Mouse (Mus musculus) forebrain, embryonic 11.5 days (tissue): ENCODE data around the gene Zbtb42. TPM values are rescaled to one million over a fixed set of nuclear protein-coding genes. Genes with fewer than 3 reads are reported as not detected.

ENCODE experiments used
- ATAC-seq: fragments of 200-750 bp; cut with Nextera tagmentation; replicated peaks from 2 replicates; pipeline ENCODE4 v1.8.0; 2017; ENCODE audit warnings: moderate TSS enrichment; ENCODE audit not compliant: low FRiP score
- DNase-seq: peaks from one replicate; pipeline ENCODE4 v3.0.0-alpha.2; 2017; ENCODE audit warnings: low spot score
- H3K27ac ChIP-seq: fragments of 300-500 bp; sonication (generic); 2 replicates; pipeline ENCODE4 v1.5.1; 2014; ENCODE audit warnings: low read depth, low read length
- H3K27me3 ChIP-seq: fragments of 300-500 bp; sonication (generic); 2 replicates; pipeline ENCODE4 v1.6.1; 2014; ENCODE audit warnings: mild to moderate bottlenecking, low read length, mixed read lengths; ENCODE audit not compliant: control insufficient read depth, insufficient read depth
- H3K36me3 ChIP-seq: fragments of 300-500 bp; sonication (generic); 2 replicates; pipeline ENCODE4 v1.6.1; 2014; ENCODE audit warnings: mild to moderate bottlenecking, low read length, moderate library complexity, mixed read lengths; ENCODE audit not compliant: control insufficient read depth, insufficient read depth
- H3K4me1 ChIP-seq: fragments of 300-500 bp; sonication (generic); replicated peaks from 2 replicates; pipeline ENCODE4 v1.6.1; 2014; ENCODE audit warnings: low read length, mixed read lengths; ENCODE audit not compliant: control insufficient read depth, insufficient read depth
- H3K4me2 ChIP-seq: fragments of 300-500 bp; sonication (generic); 2 replicates; pipeline ENCODE4 v1.6.1; 2014; ENCODE audit warnings: low read depth, mild to moderate bottlenecking, low read length, moderate library complexity, mixed read lengths; ENCODE audit not compliant: severe bottlenecking
- H3K4me3 ChIP-seq: fragments of 300-500 bp; sonication (generic); 2 replicates; pipeline ENCODE4 v1.5.1; 2014; ENCODE audit warnings: low read depth, low read length
- H3K9ac ChIP-seq: fragments of 300-500 bp; sonication (generic); 2 replicates; pipeline ENCODE4 v1.6.1; 2014; ENCODE audit warnings: low read length
- H3K9me3 ChIP-seq: fragments of 300-500 bp; sonication (generic); 2 replicates; pipeline ENCODE4 v1.6.1; 2016; ENCODE audit warnings: low read length, mixed read lengths; ENCODE audit not compliant: control insufficient read depth
- WGBS: fragments of 180-500 bp; shearing (Covaris S2); extraction: QIAGEN DNeasy Blood & Tissue Kit; methylation state at CpG from one replicate; pipeline ENCODE4 v1.1.7; 2014; 5-methylcytosine and 5-hydroxymethylcytosine counted together
- polyA plus RNA-seq: library from polyadenylated mRNA; unstranded; fragments of >200 nt; fragmentation: Nextera tagmentation; extraction: Ambion mirVana; gene quantifications from 2 replicates; pipeline ENCODE4 v1.2.1, GENCODE M21; 2014

The Zbtb42 gene
- polyA plus RNA-seq, 1 experiment from 2014 or later: 5.3 TPM

- Histone ChIP-seq H3K9ac (no peak overlapping the region), H3K27ac (no peak overlapping the region), H3K9me3 (no peaks in the 10 kb centered on the region), H3K4me1 (no peaks in the 10 kb centered on the region), H3K4me2 (no peak overlapping the region), H3K4me3 (no peak overlapping the region), H3K36me3 (peaks cover 25% of the 10 kb centered on the region), H3K27me3 (no peaks in the 10 kb centered on the region)
- WGBS: 92% methylated on average over 5 of the region's 5 CpGs
- no peak for ATAC-seq
- DNase-seq: no peak
These were observed 24.6 kb upstream of the Zbtb42 start for GRCm38 (mm10) chr12:112654076-112654475.

- no peaks in the 10 kb centered on the region for H3K27me3 ChIP-seq
- H3K27ac ChIP-seq: no peak overlapping the region
- H3K4me1 ChIP-seq: peaks cover 16% of the 10 kb centered on the region
- peaks cover 22% of the 10 kb centered on the region for H3K36me3 ChIP-seq
- WGBS: 95% methylated on average over 7 of the region's 7 CpGs
- ATAC-seq (no peak), DNase-seq (no peak)
- no peak overlapping the region for H3K9ac ChIP-seq
- no peaks in the 10 kb centered on the region for H3K9me3 ChIP-seq
- no peak overlapping the region for H3K4me2 ChIP-seq
- H3K4me3 ChIP-seq: no peak overlapping the region
These were observed 20.0 kb upstream of the Zbtb42 start for GRCm38 (mm10) chr12:112658619-112659018.

DNA sequence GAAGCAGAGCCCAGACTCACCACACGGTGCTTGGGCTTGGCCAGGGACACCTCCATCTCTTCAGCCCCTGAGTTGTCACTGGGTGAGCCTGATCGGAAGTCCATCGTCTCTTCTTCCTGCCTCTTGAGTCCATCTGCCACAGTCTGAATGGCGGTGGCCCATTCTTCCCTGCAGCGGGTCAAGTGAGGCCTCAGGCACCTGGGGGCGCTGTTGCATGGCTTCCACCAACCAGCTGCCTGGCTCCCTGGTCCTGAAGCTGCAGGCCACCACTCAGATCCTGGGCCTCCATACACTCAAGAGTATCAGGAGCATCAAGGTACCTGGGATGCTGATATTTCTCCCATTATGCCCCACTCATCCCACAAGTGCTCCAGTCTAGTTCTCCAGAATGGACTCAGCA, 19.5 kb upstream of the Zbtb42 start:
- ATAC-seq: no peak
- no peak overlapping the region for H3K9ac ChIP-seq
- no peak overlapping the region for H3K27ac ChIP-seq
- H3K4me1 ChIP-seq: peaks cover 20% of the 10 kb centered on the region
- H3K9me3 ChIP-seq: no peaks in the 10 kb centered on the region
- 78% methylated on average over 5 of the region's 6 CpGs for WGBS
- no peaks in the 10 kb centered on the region for H3K27me3 ChIP-seq
- peaks cover 22% of the 10 kb centered on the region for H3K36me3 ChIP-seq
- H3K4me3 ChIP-seq: no peak overlapping the region
- no peak overlapping the region for H3K4me2 ChIP-seq
- DNase-seq: no peak

DNA sequence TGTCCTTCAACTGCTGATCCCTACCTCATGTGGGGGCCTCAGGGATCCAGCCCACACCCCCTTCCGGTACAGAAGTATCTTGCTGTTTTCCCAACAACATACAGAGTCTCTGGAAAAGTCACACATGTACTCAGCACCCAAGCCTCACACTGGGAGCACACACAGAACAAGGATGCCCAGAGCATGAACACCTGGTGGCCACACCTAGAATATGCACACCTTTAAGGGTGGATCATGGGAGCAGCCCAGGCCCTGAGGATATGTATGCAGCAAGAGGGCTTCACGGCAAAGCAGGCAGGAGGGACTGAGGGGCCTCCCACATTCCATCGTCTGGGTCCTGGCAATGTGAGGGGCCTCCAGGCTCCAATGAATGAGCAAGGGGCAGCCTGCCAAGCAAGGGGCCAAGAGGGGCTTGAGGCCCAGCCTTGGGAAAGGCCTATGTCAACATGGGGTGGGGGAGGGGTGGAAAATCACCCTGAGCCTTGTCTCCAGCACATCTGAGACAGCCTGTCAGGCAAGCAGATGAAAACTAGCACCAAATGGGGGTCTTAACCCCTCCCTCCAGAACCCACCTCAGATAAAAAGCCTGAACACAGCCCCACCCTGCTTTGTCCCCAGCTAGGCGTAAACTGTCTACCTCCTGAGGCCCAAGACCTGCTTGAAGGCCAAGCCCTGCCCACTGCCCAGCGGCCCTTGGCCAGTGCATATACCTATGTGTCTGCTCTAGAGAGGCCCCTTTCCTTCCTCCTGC, 17.9 kb upstream of the Zbtb42 start:
- WGBS: 41% methylated on average over 5 of the region's 5 CpGs
- peak; percentile 83 for DNase-seq
- peaks cover 34% of the 10 kb centered on the region for H3K4me1 ChIP-seq
- H3K27me3 ChIP-seq: no peaks in the 10 kb centered on the region
- H3K4me3 ChIP-seq: no peak overlapping the region
- no peak overlapping the region; the same call in 1 of the 2 replicates for H3K9ac ChIP-seq
- H3K4me2 ChIP-seq: peak overlapping the region; percentile 13; the same call in 1 of the 2 replicates
- ATAC-seq: peak; percentile 54
- peak overlapping the region; percentile 73 for H3K27ac ChIP-seq
- H3K36me3 ChIP-seq: peaks cover 22% of the 10 kb centered on the region
- no peaks in the 10 kb centered on the region for H3K9me3 ChIP-seq

DNA sequence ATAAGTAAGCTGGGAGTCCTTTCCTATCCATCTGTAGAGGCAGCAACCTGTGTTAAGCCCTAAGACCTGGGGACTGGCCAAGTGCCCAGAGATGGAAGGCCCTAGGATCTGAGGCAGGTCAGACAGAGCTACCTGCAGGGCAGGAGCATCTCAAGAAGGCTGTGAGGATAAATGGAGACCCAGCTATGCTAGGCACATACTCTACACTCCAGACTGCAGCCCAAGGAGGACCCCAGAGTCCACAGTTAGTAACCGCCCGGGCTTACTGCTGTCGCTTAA, 17.4 kb upstream of the Zbtb42 start:
- no peak; the same call in 1 of the 2 replicates for ATAC-seq
- no peaks in the 10 kb centered on the region for H3K27me3 ChIP-seq
- WGBS: 96% methylated on average over 3 of the region's 3 CpGs

DNA sequence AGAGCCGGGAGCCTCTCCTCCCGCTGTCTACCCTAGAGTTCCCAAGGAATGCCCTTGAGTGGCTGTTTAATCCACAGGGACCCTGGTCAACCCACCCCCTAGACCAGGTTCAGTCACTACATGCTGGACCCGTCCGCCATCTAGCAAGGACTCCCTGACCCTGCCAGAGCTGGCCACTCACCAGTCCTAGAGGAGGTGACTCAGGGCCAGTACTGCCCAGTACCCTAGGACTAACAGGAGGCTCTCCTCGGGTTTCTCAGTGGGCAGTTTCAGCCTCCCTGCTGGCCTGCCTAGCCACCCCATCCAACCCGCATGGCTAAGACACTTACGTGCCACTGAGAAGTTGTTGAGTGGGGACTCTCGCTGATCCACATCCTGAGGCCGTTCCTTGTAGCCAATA, 16.8 kb upstream of the Zbtb42 start:
- Histone ChIP-seq H3K4me2 (no peak overlapping the region), H3K4me3 (no peak overlapping the region), H3K4me1 (peaks cover 36% of the 10 kb centered on the region), H3K9me3 (no peaks in the 10 kb centered on the region), H3K36me3 (peaks cover 20% of the 10 kb centered on the region), H3K9ac (no peak overlapping the region), H3K27ac (peak overlapping the region; percentile 73; the same call in 1 of the 2 replicates), H3K27me3 (no peaks in the 10 kb centered on the region)
- DNase-seq (no peak), ATAC-seq (no peak)
- 88% methylated on average over 9 of the region's 9 CpGs for WGBS

More for the DNA sequence above, 17.4 kb upstream of the Zbtb42 start:
- no peak for DNase-seq
- Histone ChIP-seq H3K4me2 (peak overlapping the region; percentile 3; the same call in 1 of the 2 replicates), H3K4me1 (peaks cover 36% of the 10 kb centered on the region), H3K9ac (no peak overlapping the region; the same call in 1 of the 2 replicates), H3K9me3 (no peaks in the 10 kb centered on the region), H3K27ac (peak overlapping the region; percentile 73), H3K4me3 (no peak overlapping the region), H3K36me3 (peaks cover 20% of the 10 kb centered on the region)

GRCm38 (mm10) chr12:112663303-112663702, 15.3 kb upstream of the Zbtb42 start:
- Histone ChIP-seq H3K4me1 (peaks cover 36% of the 10 kb centered on the region), H3K27ac (peak overlapping the region; percentile 75), H3K4me2 (no peak overlapping the region), H3K9me3 (no peaks in the 10 kb centered on the region), H3K4me3 (no peak overlapping the region), H3K27me3 (no peaks in the 10 kb centered on the region), H3K36me3 (peaks cover 10% of the 10 kb centered on the region), H3K9ac (peak overlapping the region; percentile 16)
- ATAC-seq (no peak), DNase-seq (no peak)
- 94% methylated on average over 11 of the region's 11 CpGs for WGBS

GRCm38 (mm10) chr12:112663716-112664115, 14.9 kb upstream of the Zbtb42 start:
- Histone ChIP-seq H3K4me1 (peaks cover 36% of the 10 kb centered on the region), H3K4me2 (no peak overlapping the region), H3K9ac (peak overlapping the region; percentile 41), H3K36me3 (peaks cover 6% of the 10 kb centered on the region), H3K4me3 (no peak overlapping the region), H3K27me3 (no peaks in the 10 kb centered on the region), H3K9me3 (no peaks in the 10 kb centered on the region), H3K27ac (peak overlapping the region; percentile 75)
- WGBS: 88% methylated on average over 12 of the region's 12 CpGs
- DNase-seq (no peak), ATAC-seq (peak; percentile 8; the same call in 1 of the 2 replicates)

GRCm38 (mm10) chr12:112664124-112664523, 14.5 kb upstream of the Zbtb42 start:
- no peak for DNase-seq

More at GRCm38 (mm10) chr12:112664124-112664523, 14.5 kb upstream of the Zbtb42 start:
- Histone ChIP-seq H3K27me3 (no peaks in the 10 kb centered on the region), H3K4me2 (no peak overlapping the region), H3K4me3 (no peak overlapping the region), H3K27ac (peak overlapping the region; percentile 75), H3K4me1 (peaks cover 36% of the 10 kb centered on the region), H3K9me3 (no peaks in the 10 kb centered on the region), H3K9ac (peak overlapping the region; percentile 41; the same call in 1 of the 2 replicates), H3K36me3 (peaks cover 2% of the 10 kb centered on the region)
- 40% methylated on average over 2 of the region's 2 CpGs for WGBS
- ATAC-seq: peak; percentile 57
